Mouse (Mus musculus) small intestine, adult 2 months (tissue): ENCODE measurements around the gene Gpx4. TPM values are rescaled to one million over a fixed set of nuclear protein-coding genes. Genes with fewer than 3 reads are reported as not detected.
A peak's percentile ranks its signal among the peaks of the same experiment; 100 is the strongest.

Experiments
- H3K27ac ChIP-seq: fragments of 200-500 bp; 2 replicates; pipeline ENCODE4 v1.5.1; 2012; ENCODE audit warnings: low read depth, low read length, control low read depth, inconsistent platforms; ENCODE audit not compliant: insufficient read depth
- H3K27me3 ChIP-seq: fragments of 200-500 bp; 2 replicates; pipeline ENCODE4 v1.6.1; 2012; ENCODE audit warnings: mild to moderate bottlenecking, moderate library complexity, low read length, inconsistent platforms; ENCODE audit not compliant: control insufficient read depth, insufficient read depth
- H3K36me3 ChIP-seq: fragments of 200-500 bp; 2 replicates; pipeline ENCODE4 v1.6.1; 2012; ENCODE audit warnings: mild to moderate bottlenecking, low read length, control low read depth, inconsistent platforms; ENCODE audit not compliant: control insufficient read depth, insufficient read depth
- H3K4me1 ChIP-seq: fragments of 200-500 bp; 2 replicates; pipeline ENCODE4 v1.6.1; 2012; ENCODE audit warnings: low read length, inconsistent platforms, mixed read lengths; ENCODE audit not compliant: control insufficient read depth, insufficient read depth, insufficient read length
- H3K4me3 ChIP-seq: fragments of 200-500 bp; 2 replicates; pipeline ENCODE4 v1.5.1; 2012; ENCODE audit warnings: low read depth, mild to moderate bottlenecking, control low read depth, inconsistent platforms, low read length, moderate library complexity
- CTCF ChIP-seq: fragments of 200-500 bp; IDR thresholded peaks from 2 replicates; pipeline ENCODE4 v1.5.1; 2012; ENCODE audit warnings: low read depth, mild to moderate bottlenecking, control low read depth, inconsistent platforms, low read length, moderate library complexity, mixed read lengths; ENCODE audit not compliant: insufficient replicate concordance, insufficient read length; ENCODE audit errors: extremely low read depth
- POLR2A ChIP-seq: fragments of 200-500 bp; IDR thresholded peaks from 2 replicates; pipeline ENCODE4 v1.6.1; 2012; ENCODE audit warnings: low read depth, mild to moderate bottlenecking, control low read depth, inconsistent platforms, low read length, moderate library complexity
- WGBS: fragments of 180-500 bp; shearing (Covaris S2); methylation state at CpG from one replicate; pipeline ENCODE4 v1.1.7; 2018; 5-methylcytosine and 5-hydroxymethylcytosine counted together
- polyA plus RNA-seq: library from polyadenylated mRNA; depleted of rRNA; stranded (reverse); fragments of >200 nt; gene quantifications from 2 replicates; pipeline ENCODE4 v1.2.3, GENCODE M21; 2012

Gpx4 gene
- polyA plus RNA-seq, 1 experiment = 646 TPM

DNA sequence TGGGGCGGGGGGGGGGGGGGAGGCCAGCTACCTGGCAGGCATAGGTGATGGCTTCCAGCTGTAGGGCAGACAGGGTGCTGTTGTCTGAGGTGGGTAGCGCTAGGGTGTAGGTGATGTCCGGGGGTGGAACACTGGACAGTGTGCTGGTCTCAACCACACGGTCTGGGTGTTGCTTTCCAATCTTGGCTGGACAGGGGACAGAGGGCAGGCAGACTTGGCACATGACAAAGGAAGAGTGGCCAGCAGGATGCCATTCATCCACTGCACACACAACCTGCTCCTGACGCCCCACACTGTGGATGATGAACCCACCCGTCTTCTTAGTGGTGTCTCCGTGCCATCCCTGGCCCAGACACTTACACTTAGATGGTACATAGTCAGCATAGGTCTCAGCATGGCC lies 22.3 kb downstream of the Gpx4 start:
- 90% methylated on average over 6 of the region's 7 CpGs for WGBS
- H3K4me1 ChIP-seq = peaks cover 20% of the 10 kb centered on the region
- TF ChIP-seq CTCF (no peak), POLR2A (no peak)
- H3K27me3 ChIP-seq = no peaks in the 10 kb centered on the region
- H3K4me3 ChIP-seq = no peak overlapping the region
- peaks cover 66% of the 10 kb centered on the region for H3K36me3 ChIP-seq
- H3K27ac ChIP-seq = no peak overlapping the region

DNA sequence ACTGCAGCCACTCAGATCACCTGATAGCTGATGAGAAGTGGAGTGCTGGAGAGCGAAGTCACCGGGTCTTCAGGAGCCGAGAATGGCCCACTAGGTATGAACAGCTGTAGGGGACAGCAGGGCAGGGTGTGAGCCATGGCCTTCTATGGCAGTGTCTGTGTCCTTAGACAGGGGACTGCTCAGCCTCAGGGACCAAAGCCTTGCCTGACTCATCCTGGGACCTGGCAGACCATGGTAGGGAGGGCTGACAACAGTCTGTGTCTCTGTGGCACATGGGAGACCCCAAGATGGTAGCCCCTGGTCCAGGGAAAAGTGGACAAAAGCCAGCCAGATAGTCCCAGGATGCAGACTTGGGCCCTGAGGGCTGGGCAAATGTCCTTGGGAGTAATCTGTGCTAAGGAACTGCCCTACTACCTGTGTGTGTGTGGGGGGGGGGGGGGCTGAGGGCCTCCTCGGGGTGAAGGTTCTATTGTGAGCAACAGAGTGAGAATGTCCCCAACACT lies 23.0 kb downstream of the Gpx4 start:
- peaks cover 23% of the 10 kb centered on the region for H3K4me1 ChIP-seq
- H3K27ac ChIP-seq = no peak overlapping the region
- WGBS = 85% methylated on average over 4 of the region's 4 CpGs
- TF ChIP-seq CTCF (no peak), POLR2A (no peak)
- no peaks in the 10 kb centered on the region for H3K27me3 ChIP-seq
- peaks cover 61% of the 10 kb centered on the region for H3K36me3 ChIP-seq
- H3K4me3 ChIP-seq = no peak overlapping the region

GRCm38 (mm10) chr10:80070837-80071515 lies 24.0 kb downstream of the Gpx4 start:
- Histone ChIP-seq H3K4me3 (no peak overlapping the region), H3K4me1 (peaks cover 29% of the 10 kb centered on the region), H3K27ac (peak overlapping the region; percentile 67), H3K27me3 (no peaks in the 10 kb centered on the region), H3K36me3 (peaks cover 57% of the 10 kb centered on the region)
- 48% methylated on average over 9 of the region's 9 CpGs for WGBS
- no peak for TF ChIP-seq CTCF
- TF ChIP-seq POLR2A = no peak

DNA sequence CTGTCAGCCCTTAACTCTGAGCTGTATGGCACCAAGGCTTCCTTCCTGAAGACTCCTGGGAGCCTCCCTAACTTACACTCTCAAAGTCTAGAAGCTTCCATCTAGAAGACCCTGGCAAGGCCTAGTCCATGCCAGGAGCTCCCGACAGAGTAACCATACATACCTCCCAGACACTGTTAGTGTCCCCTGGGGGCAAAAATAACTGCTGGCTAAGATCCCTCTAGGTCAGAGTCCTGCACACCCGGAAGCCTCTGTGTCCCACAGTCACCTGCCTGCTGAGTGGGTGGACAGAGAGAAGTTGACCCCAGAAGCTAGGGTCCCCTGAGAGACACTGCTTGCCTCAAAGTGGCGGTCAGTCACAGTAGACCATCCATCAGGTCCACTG lies 24.5 kb downstream of the Gpx4 start:
- 44% methylated on average over 3 of the region's 3 CpGs for WGBS
- TF ChIP-seq CTCF = no peak

GRCm38 (mm10) chr10:80072623-80073489 lies 25.9 kb downstream of the Gpx4 start:
- TF ChIP-seq CTCF (no peak), POLR2A (no peak)
- 88% methylated on average over 20 of the region's 20 CpGs for WGBS
- no peak overlapping the region for H3K27ac ChIP-seq
- H3K27me3 ChIP-seq = no peaks in the 10 kb centered on the region
- no peak overlapping the region for H3K4me3 ChIP-seq
- H3K36me3 ChIP-seq = peaks cover 40% of the 10 kb centered on the region
- H3K4me1 ChIP-seq = peaks cover 32% of the 10 kb centered on the region

More for the DNA sequence above, 24.5 kb downstream of the Gpx4 start:
- no peak overlapping the region for H3K4me3 ChIP-seq
- H3K4me1 ChIP-seq = peaks cover 32% of the 10 kb centered on the region
- no peaks in the 10 kb centered on the region for H3K27me3 ChIP-seq
- H3K27ac ChIP-seq = peak overlapping the region; percentile 67
- peaks cover 52% of the 10 kb centered on the region for H3K36me3 ChIP-seq

DNA sequence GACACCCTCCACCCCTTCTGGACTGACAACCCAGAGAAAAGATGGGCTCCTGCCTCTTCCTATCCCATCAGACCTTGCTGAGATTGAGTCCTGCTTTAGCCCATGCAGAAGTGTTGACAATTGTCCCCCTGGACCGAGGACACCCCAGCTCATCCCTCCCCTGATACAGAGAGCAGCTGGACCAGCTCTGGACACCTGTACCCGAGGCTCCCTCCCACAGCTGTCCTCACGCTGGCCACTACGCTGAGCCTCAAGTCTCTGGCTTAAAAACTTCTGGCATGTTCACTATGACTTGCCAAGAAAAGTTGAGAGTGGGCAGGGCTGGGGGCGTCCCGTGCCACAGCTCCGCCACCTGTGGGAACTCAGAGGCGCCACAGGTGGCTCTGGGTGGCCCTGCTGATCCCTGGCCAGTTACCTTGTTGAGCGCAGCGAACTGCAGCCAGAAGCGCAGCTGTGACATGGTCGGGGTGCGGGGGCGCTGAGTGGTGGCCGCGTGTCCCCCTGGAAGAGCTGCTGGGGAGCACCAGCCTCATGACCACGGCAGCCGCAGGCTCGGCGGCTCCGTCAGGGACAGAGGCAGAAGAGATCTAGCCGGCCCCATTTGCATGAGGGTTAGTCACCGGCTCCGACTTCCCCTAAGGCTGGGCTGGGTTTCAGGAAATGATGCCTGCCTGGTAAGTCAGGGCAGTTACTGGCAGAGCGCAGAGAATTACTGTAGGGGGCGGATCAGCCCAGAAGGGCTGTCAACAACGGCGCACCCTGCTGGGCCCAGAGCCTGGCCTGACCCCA lies 28.0 kb downstream of the Gpx4 start:
- peak overlapping the region; percentile 68 for H3K4me3 ChIP-seq
- H3K27ac ChIP-seq = peak overlapping the region; percentile 91
- H3K4me1 ChIP-seq = peaks cover 32% of the 10 kb centered on the region
- H3K27me3 ChIP-seq = no peaks in the 10 kb centered on the region
- 12% methylated on average over 28 of the region's 28 CpGs for WGBS
- no peak; the same call in 1 of the 2 replicates for TF ChIP-seq POLR2A
- peak; percentile 60; the same call in 1 of the 2 replicates for TF ChIP-seq CTCF
- H3K36me3 ChIP-seq = peaks cover 39% of the 10 kb centered on the region
